Mouse (Mus musculus) mouse trophoblast stem cell (cell line): ENCODE measurements at regions not wholly inside any gene's neighbourhood (a gene's known extent, or its start where the extent isn't known, plus 50 kb on each side); places are given as distances from the start of the nearest gene placed in this dataset.

Experiments used
- in situ Hi-C, 2 experiments: fragments of 300-500 bp; cut with MseI, MboI; formaldehyde crosslinking; loops; 2 replicates in 1 of 2; 3 replicates in 1 of 2; pipeline ENCODE4 v1.15.1; 2025

GRCm38 (mm10) chr16:77863246-77863645 lies 261.4 kb upstream of the Gm11146 start:
- in situ Hi-C loops, result no loop called here

- in situ Hi-C loops, result no loop called here
Measured at GRCm38 (mm10) chr16:77852066-77852781, 250.3 kb upstream of the Gm11146 start.

GRCm38 (mm10) chr16:77851206-77852065 lies 249.5 kb upstream of the Gm11146 start:
- in situ Hi-C loops, result no loop called here

- in situ Hi-C loops, result no loop called here
Measured at GRCm38 (mm10) chr16:77835767-77836166, 233.9 kb upstream of the Gm11146 start.

GRCm38 (mm10) chr16:77827322-77828117 lies 225.6 kb upstream of the Gm11146 start:
- in situ Hi-C loops, result no loop called here

- in situ Hi-C loops, result no loop called here
Measured at GRCm38 (mm10) chr16:77799709-77800108, 197.8 kb upstream of the Gm11146 start.

GRCm38 (mm10) chr16:77796926-77797325 lies 195.0 kb upstream of the Gm11146 start:
- in situ Hi-C loops, result no loop called here

GRCm38 (mm10) chr16:77789652-77790051 lies 187.8 kb upstream of the Gm11146 start:
- in situ Hi-C loops, result no loop called here

GRCm38 (mm10) chr16:77789206-77789605 lies 187.3 kb upstream of the Gm11146 start:
- in situ Hi-C loops, result no loop called here

GRCm38 (mm10) chr16:77788781-77789150 lies 186.9 kb upstream of the Gm11146 start:
- in situ Hi-C loops, result no loop called here

- in situ Hi-C loops, result no loop called here
Measured at GRCm38 (mm10) chr16:77788041-77788780, 186.3 kb upstream of the Gm11146 start.

GRCm38 (mm10) chr16:77787025-77787424 lies 185.1 kb upstream of the Gm11146 start:
- in situ Hi-C loops, result no loop called here

- in situ Hi-C loops, result no loop called here
Measured at GRCm38 (mm10) chr16:77779019-77779418, 177.1 kb upstream of the Gm11146 start.

- in situ Hi-C loops, result no loop called here
Measured at GRCm38 (mm10) chr16:77772075-77772474, 170.2 kb upstream of the Gm11146 start.

- in situ Hi-C loops, result no loop called here
Measured at GRCm38 (mm10) chr16:77760926-77761347, 159.0 kb upstream of the Gm11146 start.

- in situ Hi-C loops, result no loop called here
Measured at GRCm38 (mm10) chr16:77760479-77760878, 158.6 kb upstream of the Gm11146 start.

- in situ Hi-C loops, result no loop called here
Measured at GRCm38 (mm10) chr16:77759997-77760396, 158.1 kb upstream of the Gm11146 start.

GRCm38 (mm10) chr16:77754882-77755281 lies 153.0 kb upstream of the Gm11146 start:
- in situ Hi-C loops, result no loop called here

GRCm38 (mm10) chr16:77749474-77749873 lies 147.6 kb upstream of the Gm11146 start:
- in situ Hi-C loops, result no loop called here

GRCm38 (mm10) chr16:77743838-77744237 lies 141.9 kb upstream of the Gm11146 start:
- in situ Hi-C loops, result no loop called here

- in situ Hi-C loops, result no loop called here
Measured at GRCm38 (mm10) chr16:77738821-77739220, 136.9 kb upstream of the Gm11146 start.
